Mouse (Mus musculus): ENCODE measurements at regions not wholly inside any gene's neighbourhood (a gene's known extent, or its start where the extent isn't known, plus 50 kb on each side); places are given as distances from the start of the nearest gene placed in this dataset.

GRCm38 (mm10) chr11:33061570-33061969 is 85.6 kb downstream of the Fgf18 start:
- H3K27ac ChIP-seq: no peak overlapping the region
- no peak for DNase-seq (ENCODE audit: low spot score)
- peaks cover 17% of the 10 kb centered on the region; the same call in 1 of the 2 replicates for H3K27me3 ChIP-seq (ENCODE audit: insufficient read depth, poor library complexity, severe bottlenecking)
- H3K4me1 ChIP-seq: peaks cover 6% of the 10 kb centered on the region
- H3K4me3 ChIP-seq: no peak overlapping the region
- H3K36me3 ChIP-seq: no peaks in the 10 kb centered on the region
- no peaks in the 10 kb centered on the region for H3K9me3 ChIP-seq
- WGBS: 83% methylated on average over 4 of the region's 4 CpGs

- whole genome bisulfite sequencing: 51% methylated on average over 3 of the region's 3 CpGs
- no peak overlapping the region for H3K4me3 ChIP-seq
- peaks cover 17% of the 10 kb centered on the region; the same call in 1 of the 2 replicates for H3K27me3 ChIP-seq (ENCODE audit: insufficient read depth, poor library complexity, severe bottlenecking)
- peaks cover 6% of the 10 kb centered on the region for H3K4me1 ChIP-seq
- no peak for DNase-seq (ENCODE audit: low spot score)
- H3K36me3 ChIP-seq: no peaks in the 10 kb centered on the region
- no peaks in the 10 kb centered on the region for H3K9me3 ChIP-seq
- no peak overlapping the region for H3K27ac ChIP-seq
These were observed 86.8 kb downstream of the Fgf18 start for GRCm38 (mm10) chr11:33060352-33060751.

GRCm38 (mm10) chr11:33050216-33050615 is 97.0 kb downstream of the Fgf18 start:
- no peak overlapping the region for H3K27ac ChIP-seq
- no peak overlapping the region for H3K4me3 ChIP-seq
- peak; percentile 71 for DNase-seq (ENCODE audit: low spot score)
- H3K9me3 ChIP-seq: no peaks in the 10 kb centered on the region
- H3K36me3 ChIP-seq: no peaks in the 10 kb centered on the region
- WGBS: 74% methylated on average over 12 of the region's 12 CpGs
- H3K27me3 ChIP-seq (ENCODE audit: insufficient read depth, poor library complexity, severe bottlenecking): no peaks in the 10 kb centered on the region
- H3K4me1 ChIP-seq: 0 out of 2 replicates have a peak, but pooled peaks cover 3% of the 10 kb centered on the region

GRCm38 (mm10) chr11:33039854-33040792 is 107.1 kb downstream of the Fgf18 start:
- H3K27ac ChIP-seq: no peak overlapping the region
- no peak for DNase-seq (ENCODE audit: low spot score)
- H3K4me1 ChIP-seq: no peaks in the 10 kb centered on the region
- no peaks in the 10 kb centered on the region for H3K27me3 ChIP-seq (ENCODE audit: insufficient read depth, poor library complexity, severe bottlenecking)
- H3K4me3 ChIP-seq: no peak overlapping the region
- H3K36me3 ChIP-seq: no peaks in the 10 kb centered on the region
- 81% methylated on average over 10 of the region's 10 CpGs for WGBS
- H3K9me3 ChIP-seq: no peaks in the 10 kb centered on the region

GRCm38 (mm10) chr11:33036367-33036766 is 110.8 kb downstream of the Fgf18 start:
- Histone ChIP-seq H3K4me3 (no peak overlapping the region), H3K27ac (no peak overlapping the region), H3K27me3 (ENCODE audit: insufficient read depth, poor library complexity, severe bottlenecking) (no peaks in the 10 kb centered on the region), H3K36me3 (no peaks in the 10 kb centered on the region), H3K4me1 (no peaks in the 10 kb centered on the region), H3K9me3 (no peaks in the 10 kb centered on the region)
- no peak for DNase-seq (ENCODE audit: low spot score)
- WGBS: 82% methylated on average over 4 of the region's 4 CpGs

- no peak for DNase-seq (ENCODE audit: low spot score)
These were observed 118.3 kb downstream of the Fgf18 start for GRCm38 (mm10) chr11:33028920-33029319.

GRCm38 (mm10) chr11:33027121-33027520 is 120.1 kb downstream of the Fgf18 start:
- H3K27ac ChIP-seq: no peak overlapping the region
- H3K4me1 ChIP-seq: no peaks in the 10 kb centered on the region
- H3K27me3 ChIP-seq (ENCODE audit: insufficient read depth, poor library complexity, severe bottlenecking): no peaks in the 10 kb centered on the region
- no peak overlapping the region for H3K4me3 ChIP-seq
- 91% methylated on average over 6 of the region's 6 CpGs for WGBS
- H3K36me3 ChIP-seq: no peaks in the 10 kb centered on the region
- no peak for DNase-seq (ENCODE audit: low spot score)
- no peaks in the 10 kb centered on the region for H3K9me3 ChIP-seq

More at GRCm38 (mm10) chr11:33028920-33029319, 118.3 kb downstream of the Fgf18 start:
- no peaks in the 10 kb centered on the region for H3K9me3 ChIP-seq
- H3K36me3 ChIP-seq: no peaks in the 10 kb centered on the region
- H3K27me3 ChIP-seq (ENCODE audit: insufficient read depth, poor library complexity, severe bottlenecking): no peaks in the 10 kb centered on the region
- H3K4me3 ChIP-seq: no peak overlapping the region
- H3K27ac ChIP-seq: no peak overlapping the region
- no peaks in the 10 kb centered on the region for H3K4me1 ChIP-seq

- whole genome bisulfite sequencing: 74% methylated on average over 17 of the region's 17 CpGs
- Histone ChIP-seq H3K4me1 (no peaks in the 10 kb centered on the region), H3K27me3 (ENCODE audit: insufficient read depth, poor library complexity, severe bottlenecking) (no peaks in the 10 kb centered on the region), H3K36me3 (no peaks in the 10 kb centered on the region), H3K9me3 (no peaks in the 10 kb centered on the region), H3K4me3 (no peak overlapping the region), H3K27ac (no peak overlapping the region)
- no peak for DNase-seq (ENCODE audit: low spot score)
These were observed 133.7 kb downstream of the Fgf18 start for GRCm38 (mm10) chr11:33013229-33014185.

GRCm38 (mm10) chr11:33012384-33013160 is 134.6 kb downstream of the Fgf18 start:
- no peak overlapping the region for H3K4me3 ChIP-seq
- no peaks in the 10 kb centered on the region for H3K9me3 ChIP-seq
- no peaks in the 10 kb centered on the region for H3K36me3 ChIP-seq
- no peaks in the 10 kb centered on the region for H3K27me3 ChIP-seq (ENCODE audit: insufficient read depth, poor library complexity, severe bottlenecking)
- 83% methylated on average over 14 of the region's 14 CpGs for WGBS
- DNase-seq (ENCODE audit: low spot score): no peak
- no peak overlapping the region for H3K27ac ChIP-seq
- H3K4me1 ChIP-seq: no peaks in the 10 kb centered on the region

GRCm38 (mm10) chr11:33008611-33009010 is 138.6 kb downstream of the Fgf18 start:
- H3K27ac ChIP-seq: no peak overlapping the region
- H3K4me1 ChIP-seq: peaks cover 9% of the 10 kb centered on the region; the same call in 1 of the 2 replicates
- no peak overlapping the region for H3K4me3 ChIP-seq
- no peaks in the 10 kb centered on the region for H3K27me3 ChIP-seq (ENCODE audit: insufficient read depth, poor library complexity, severe bottlenecking)
- no peak for DNase-seq (ENCODE audit: low spot score)
- no peaks in the 10 kb centered on the region for H3K9me3 ChIP-seq
- H3K36me3 ChIP-seq: no peaks in the 10 kb centered on the region

- no peak overlapping the region for H3K27ac ChIP-seq
- H3K27me3 ChIP-seq (ENCODE audit: insufficient read depth, poor library complexity, severe bottlenecking): no peaks in the 10 kb centered on the region
- no peaks in the 10 kb centered on the region for H3K36me3 ChIP-seq
- no peak overlapping the region for H3K4me3 ChIP-seq
- no peaks in the 10 kb centered on the region for H3K9me3 ChIP-seq
- DNase-seq (ENCODE audit: low spot score): no peak
- peaks cover 9% of the 10 kb centered on the region; the same call in 1 of the 2 replicates for H3K4me1 ChIP-seq
- WGBS: 85% methylated on average over 11 of the region's 11 CpGs
These were observed 139.2 kb downstream of the Fgf18 start for GRCm38 (mm10) chr11:33007826-33008530.

GRCm38 (mm10) chr11:33007366-33007765 is 139.8 kb downstream of the Fgf18 start:
- Histone ChIP-seq H3K27ac (no peak overlapping the region), H3K4me3 (no peak overlapping the region), H3K36me3 (no peaks in the 10 kb centered on the region), H3K27me3 (ENCODE audit: insufficient read depth, poor library complexity, severe bottlenecking) (no peaks in the 10 kb centered on the region), H3K9me3 (no peaks in the 10 kb centered on the region), H3K4me1 (peaks cover 9% of the 10 kb centered on the region; the same call in 1 of the 2 replicates)
- WGBS: 73% methylated on average over 6 of the region's 6 CpGs
- no peak for DNase-seq (ENCODE audit: low spot score)
